Mouse (Mus musculus): ENCODE measurements around the gene Cdh22. TPM values are rescaled to one million over a fixed set of nuclear protein-coding genes. Genes with fewer than 3 reads are reported as not detected.
A peak's percentile ranks its signal among the peaks of the same experiment; 100 is the strongest.

The Cdh22 gene
- polyA plus RNA-seq, 1 experiment from 2014 or later = 0.93 TPM

DNA sequence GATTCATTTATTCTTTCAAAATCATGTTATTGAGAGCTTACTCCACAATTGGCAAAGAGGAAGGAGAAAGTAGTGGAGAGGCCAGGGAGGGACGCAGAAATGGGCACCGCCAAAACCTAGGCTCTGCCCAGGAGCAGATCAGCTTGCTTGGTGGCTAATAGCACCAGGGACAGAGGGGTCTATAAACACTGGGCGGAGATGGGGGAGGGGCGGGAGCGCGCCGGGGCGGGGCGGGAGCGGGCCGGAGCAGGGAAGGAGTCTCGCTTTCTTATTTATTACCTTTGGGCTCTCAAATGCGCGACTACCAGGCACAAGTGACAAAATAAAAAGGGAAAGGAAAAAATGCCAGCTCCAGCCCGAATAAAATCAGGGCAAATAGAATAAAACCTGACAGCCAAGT is 23.7 kb downstream of the Cdh22 start:
- WGBS = 1% methylated on average over 15 of the region's 15 CpGs
- no peak for DNase-seq (ENCODE audit: low spot score)

DNA sequence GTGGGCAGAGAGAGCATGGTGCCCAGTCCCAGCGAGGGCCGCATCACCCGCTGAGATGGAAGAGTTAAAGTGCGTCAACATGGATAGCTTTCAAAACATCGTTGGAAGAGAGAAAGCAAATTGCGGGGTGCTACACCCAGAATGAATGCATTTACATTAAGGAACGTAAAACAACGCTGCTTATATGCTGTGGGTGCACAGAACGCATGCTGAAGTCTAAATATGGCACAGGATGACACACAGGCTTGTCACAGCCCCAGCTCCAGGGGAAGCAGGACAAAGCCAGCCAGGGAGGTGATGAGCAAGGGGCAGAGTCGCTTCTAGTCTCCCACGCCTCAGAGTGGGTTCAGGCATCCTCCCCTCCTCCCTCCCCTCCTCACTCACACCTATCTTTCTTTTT is 27.0 kb downstream of the Cdh22 start:
- ATAC-seq (ENCODE audit: low read depth) = no peak
- Histone ChIP-seq H3K4me3 (ENCODE audit: low read depth, low read length) (no peak overlapping the region), H3K27ac (replicated peaks; ENCODE audit: low read depth, low read length) (no peak overlapping the region), H3K9me3 (ENCODE audit: control insufficient read depth, low read length) (no peaks in the 10 kb centered on the region), H3K9ac (ENCODE audit: low read depth, low read length) (no peak overlapping the region), H3K4me1 (ENCODE audit: control insufficient read depth, insufficient read depth, low read length) (0 out of 2 replicates have a peak, but pooled peaks cover 4% of the 10 kb centered on the region), H3K4me2 (ENCODE audit: low read depth, low read length) (no peak overlapping the region), H3K36me3 (ENCODE audit: control insufficient read depth, insufficient read depth, low read length) (no peaks in the 10 kb centered on the region), H3K27me3 (replicated peaks; ENCODE audit: control insufficient read depth, insufficient read depth, low read length) (peaks cover 45% of the 10 kb centered on the region)
- DNase-seq (ENCODE audit: low spot score) = no peak
- 73% methylated on average over 11 of the region's 11 CpGs for WGBS

More for the DNA sequence above, 23.7 kb downstream of the Cdh22 start:
- H3K27me3 ChIP-seq (replicated peaks; ENCODE audit: control insufficient read depth, insufficient read depth, low read length) = peaks cover 76% of the 10 kb centered on the region
- H3K9me3 ChIP-seq (ENCODE audit: control insufficient read depth, low read length) = no peaks in the 10 kb centered on the region
- peaks cover 12% of the 10 kb centered on the region for H3K4me1 ChIP-seq (ENCODE audit: control insufficient read depth, insufficient read depth, low read length)
- no peak overlapping the region for H3K27ac ChIP-seq (replicated peaks; ENCODE audit: low read depth, low read length)
- H3K4me3 ChIP-seq (ENCODE audit: low read depth, low read length) = no peak overlapping the region
- ATAC-seq (ENCODE audit: low read depth) = no peak
- H3K36me3 ChIP-seq (ENCODE audit: control insufficient read depth, insufficient read depth, low read length) = no peaks in the 10 kb centered on the region
- no peak overlapping the region for H3K9ac ChIP-seq (ENCODE audit: low read depth, low read length)
- H3K4me2 ChIP-seq (ENCODE audit: low read depth, low read length) = no peak overlapping the region

DNA sequence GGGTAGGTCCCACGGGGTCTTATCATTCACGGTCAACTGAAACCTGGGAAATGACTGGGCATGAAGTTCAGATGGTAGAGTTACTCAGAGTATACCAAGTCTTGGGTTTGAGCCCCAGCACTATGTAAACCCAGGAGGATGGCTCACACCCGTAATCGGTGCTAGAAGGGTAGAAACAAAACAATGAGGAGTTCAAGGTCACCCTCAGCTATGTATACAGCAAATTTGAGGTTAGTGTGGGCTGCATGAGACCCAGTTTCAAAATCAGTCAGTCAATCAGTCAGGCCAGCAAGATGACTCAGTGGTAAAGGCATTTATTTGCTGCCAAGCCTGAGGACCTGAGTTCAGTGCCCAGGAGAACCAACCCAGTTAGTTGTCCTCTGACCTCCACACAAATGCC is 27.6 kb downstream of the Cdh22 start:
- 83% methylated on average over 4 of the region's 4 CpGs for WGBS
- Histone ChIP-seq H3K4me3 (ENCODE audit: low read depth, low read length) (no peak overlapping the region), H3K4me1 (ENCODE audit: control insufficient read depth, insufficient read depth, low read length) (peaks cover 10% of the 10 kb centered on the region), H3K27ac (replicated peaks; ENCODE audit: low read depth, low read length) (no peak overlapping the region), H3K4me2 (ENCODE audit: low read depth, low read length) (no peak overlapping the region), H3K36me3 (ENCODE audit: control insufficient read depth, insufficient read depth, low read length) (no peaks in the 10 kb centered on the region), H3K9ac (ENCODE audit: low read depth, low read length) (no peak overlapping the region), H3K9me3 (ENCODE audit: control insufficient read depth, low read length) (no peaks in the 10 kb centered on the region), H3K27me3 (replicated peaks; ENCODE audit: control insufficient read depth, insufficient read depth, low read length) (peaks cover 39% of the 10 kb centered on the region)
- ATAC-seq (ENCODE audit: low read depth) = no peak
- DNase-seq (ENCODE audit: low spot score) = no peak

DNA sequence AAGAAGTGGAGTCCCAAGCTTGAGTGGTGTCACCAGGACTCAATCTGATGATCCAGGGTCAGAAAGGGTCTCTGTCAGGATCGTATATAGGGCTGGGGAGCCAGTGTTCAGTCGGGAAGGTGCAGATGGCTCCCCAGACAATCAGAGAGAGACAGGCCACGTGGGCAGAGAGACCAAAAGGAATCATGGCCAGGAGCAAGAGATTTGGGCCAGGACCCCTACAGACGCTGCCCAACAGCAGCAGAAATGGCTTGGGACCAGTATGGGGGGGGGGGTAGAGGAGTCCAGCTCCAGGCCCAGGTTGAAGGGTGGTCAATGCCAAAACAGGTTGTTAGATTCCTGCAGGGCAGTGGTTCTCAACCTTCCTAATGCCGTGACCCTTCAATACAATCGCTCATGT is 29.2 kb downstream of the Cdh22 start:
- ATAC-seq (ENCODE audit: low read depth) (no peak), DNase-seq (ENCODE audit: low spot score) (no peak)
- WGBS = 74% methylated on average over 6 of the region's 6 CpGs
- H3K4me2 ChIP-seq (ENCODE audit: low read depth, low read length) = no peak overlapping the region
- no peak overlapping the region for H3K4me3 ChIP-seq (ENCODE audit: low read depth, low read length)
- no peaks in the 10 kb centered on the region for H3K36me3 ChIP-seq (ENCODE audit: control insufficient read depth, insufficient read depth, low read length)
- no peaks in the 10 kb centered on the region for H3K9me3 ChIP-seq (ENCODE audit: control insufficient read depth, low read length)
- peaks cover 31% of the 10 kb centered on the region for H3K27me3 ChIP-seq (replicated peaks; ENCODE audit: control insufficient read depth, insufficient read depth, low read length)
- H3K9ac ChIP-seq (ENCODE audit: low read depth, low read length) = no peak overlapping the region
- no peak overlapping the region for H3K27ac ChIP-seq (replicated peaks; ENCODE audit: low read depth, low read length)
- H3K4me1 ChIP-seq (ENCODE audit: control insufficient read depth, insufficient read depth, low read length) = peaks cover 11% of the 10 kb centered on the region

DNA sequence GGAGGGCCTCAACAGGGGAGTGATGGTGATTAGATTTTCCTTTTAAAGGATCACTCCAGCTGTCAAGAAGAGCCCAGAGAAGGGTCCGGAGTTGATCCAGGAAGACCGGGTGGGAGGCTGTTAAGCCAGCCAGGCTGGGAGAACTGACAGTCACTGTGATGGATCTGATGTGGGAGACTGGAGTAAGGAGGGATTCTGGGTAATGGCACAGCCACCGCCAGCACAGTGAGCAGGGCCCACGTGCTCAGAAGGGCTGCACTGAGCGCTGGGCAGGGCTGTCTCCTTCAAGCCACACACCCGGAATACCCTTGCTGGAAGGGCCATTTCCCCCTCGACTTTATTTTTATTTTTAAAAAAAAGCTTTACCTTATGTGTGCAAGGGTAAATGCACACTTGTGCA is 29.7 kb downstream of the Cdh22 start:
- Histone ChIP-seq H3K9me3 (ENCODE audit: control insufficient read depth, low read length) (no peaks in the 10 kb centered on the region), H3K4me1 (ENCODE audit: control insufficient read depth, insufficient read depth, low read length) (peaks cover 11% of the 10 kb centered on the region), H3K27ac (replicated peaks; ENCODE audit: low read depth, low read length) (no peak overlapping the region), H3K4me3 (ENCODE audit: low read depth, low read length) (no peak overlapping the region), H3K36me3 (ENCODE audit: control insufficient read depth, insufficient read depth, low read length) (no peaks in the 10 kb centered on the region), H3K27me3 (replicated peaks; ENCODE audit: control insufficient read depth, insufficient read depth, low read length) (peaks cover 32% of the 10 kb centered on the region), H3K4me2 (ENCODE audit: low read depth, low read length) (no peak overlapping the region), H3K9ac (ENCODE audit: low read depth, low read length) (no peak overlapping the region)
- DNase-seq (ENCODE audit: low spot score) (no peak), ATAC-seq (ENCODE audit: low read depth) (no peak)
- 34% methylated on average over 7 of the region's 7 CpGs for WGBS

DNA sequence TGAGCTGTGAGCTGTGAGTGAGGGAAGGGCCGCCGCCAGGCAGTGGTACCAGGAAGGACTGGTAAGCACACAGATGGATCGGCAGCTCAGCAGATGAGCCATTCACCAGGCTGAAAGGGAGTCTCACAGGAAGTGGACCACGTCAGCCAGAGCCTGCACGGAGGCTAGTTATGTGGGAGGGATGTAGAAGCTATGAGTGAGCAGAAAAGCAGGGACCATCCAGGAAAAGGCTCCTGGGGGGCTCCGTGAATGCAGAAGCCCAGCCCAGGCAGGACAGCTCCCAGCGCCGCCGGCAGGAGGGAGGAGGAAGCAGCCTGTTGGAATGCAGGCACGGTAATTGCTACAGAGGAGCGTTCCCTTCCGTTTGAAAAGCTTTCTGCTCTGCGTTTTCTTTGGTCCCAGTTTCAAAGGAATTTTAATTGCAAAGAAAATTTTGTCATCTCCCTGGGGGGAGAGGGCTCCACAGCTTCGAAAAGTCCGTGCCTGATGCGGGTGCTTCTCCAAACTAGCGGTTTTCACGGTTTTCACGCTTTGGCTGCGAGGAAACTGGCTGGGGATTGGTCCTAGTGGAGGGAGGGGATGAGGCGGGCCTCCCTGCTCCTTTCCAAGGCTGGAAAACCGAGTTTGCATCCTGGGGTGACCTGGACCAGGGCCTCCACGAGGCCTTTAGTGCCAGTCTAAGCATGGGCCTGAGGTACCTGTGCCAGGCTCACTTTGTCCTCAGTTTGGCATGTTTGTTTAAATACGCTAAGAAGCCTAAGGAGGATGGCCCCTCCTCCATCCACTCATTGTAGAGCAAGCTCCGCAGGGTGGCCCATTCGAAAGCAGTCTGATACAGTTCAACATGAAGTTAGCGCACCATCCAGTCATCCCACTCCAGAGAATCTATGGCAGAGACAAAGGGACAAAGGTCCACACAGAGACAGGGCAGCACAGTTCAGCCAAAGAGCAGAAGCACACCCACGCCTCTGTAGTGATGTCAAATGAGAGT is 32.6 kb downstream of the Cdh22 start:
- DNase-seq (ENCODE audit: low spot score) (peak; percentile 68), ATAC-seq (ENCODE audit: low read depth) (peak; percentile 62; the same call in 1 of the 2 replicates)
- peak overlapping the region; percentile 23 for H3K4me3 ChIP-seq (ENCODE audit: low read depth, low read length)
- WGBS = 4% methylated on average over 28 of the region's 28 CpGs
- peaks cover 11% of the 10 kb centered on the region for H3K4me1 ChIP-seq (ENCODE audit: control insufficient read depth, insufficient read depth, low read length)
- H3K27ac ChIP-seq (replicated peaks; ENCODE audit: low read depth, low read length) = no peak overlapping the region
- peak overlapping the region; percentile 52 for H3K4me2 ChIP-seq (ENCODE audit: low read depth, low read length)
- H3K36me3 ChIP-seq (ENCODE audit: control insufficient read depth, insufficient read depth, low read length) = no peaks in the 10 kb centered on the region
- H3K27me3 ChIP-seq (replicated peaks; ENCODE audit: control insufficient read depth, insufficient read depth, low read length) = peaks cover 29% of the 10 kb centered on the region; the same call in 1 of the 2 replicates
- H3K9ac ChIP-seq (ENCODE audit: low read depth, low read length) = 0 out of 2 replicates have a peak overlapping the region, but pooled peaks have one; percentile 37
- H3K9me3 ChIP-seq (ENCODE audit: control insufficient read depth, low read length) = no peaks in the 10 kb centered on the region

DNA sequence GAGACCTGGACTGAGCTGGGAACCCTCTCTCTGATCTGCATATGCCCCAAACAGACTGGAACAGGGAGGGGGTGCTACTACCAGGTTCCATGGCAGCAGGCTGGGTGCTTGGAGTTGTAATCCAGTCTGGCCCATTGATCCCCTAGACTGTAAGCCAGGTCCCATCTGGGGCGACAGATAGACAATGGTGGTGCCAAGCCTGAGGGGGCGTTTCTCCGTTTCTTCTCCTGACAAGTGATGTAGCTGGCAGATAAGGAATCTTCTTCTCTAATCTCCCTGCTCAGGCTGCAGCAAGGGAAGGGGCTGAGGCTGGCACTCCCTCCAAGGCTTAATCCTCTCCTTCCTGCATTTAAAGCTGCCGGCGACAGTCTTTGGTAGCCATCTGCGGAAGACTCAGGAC is 37.1 kb downstream of the Cdh22 start:
- no peak for ATAC-seq (ENCODE audit: low read depth)
- Histone ChIP-seq H3K4me1 (ENCODE audit: control insufficient read depth, insufficient read depth, low read length) (peaks cover 19% of the 10 kb centered on the region), H3K4me3 (ENCODE audit: low read depth, low read length) (no peak overlapping the region), H3K36me3 (ENCODE audit: control insufficient read depth, insufficient read depth, low read length) (no peaks in the 10 kb centered on the region), H3K27me3 (replicated peaks; ENCODE audit: control insufficient read depth, insufficient read depth, low read length) (peaks cover 38% of the 10 kb centered on the region), H3K4me2 (ENCODE audit: low read depth, low read length) (no peak overlapping the region), H3K9me3 (ENCODE audit: control insufficient read depth, low read length) (no peaks in the 10 kb centered on the region), H3K27ac (replicated peaks; ENCODE audit: low read depth, low read length) (no peak overlapping the region), H3K9ac (ENCODE audit: low read depth, low read length) (no peak overlapping the region)
- WGBS = 53% methylated on average over 6 of the region's 6 CpGs
- no peak for DNase-seq (ENCODE audit: low spot score)

DNA sequence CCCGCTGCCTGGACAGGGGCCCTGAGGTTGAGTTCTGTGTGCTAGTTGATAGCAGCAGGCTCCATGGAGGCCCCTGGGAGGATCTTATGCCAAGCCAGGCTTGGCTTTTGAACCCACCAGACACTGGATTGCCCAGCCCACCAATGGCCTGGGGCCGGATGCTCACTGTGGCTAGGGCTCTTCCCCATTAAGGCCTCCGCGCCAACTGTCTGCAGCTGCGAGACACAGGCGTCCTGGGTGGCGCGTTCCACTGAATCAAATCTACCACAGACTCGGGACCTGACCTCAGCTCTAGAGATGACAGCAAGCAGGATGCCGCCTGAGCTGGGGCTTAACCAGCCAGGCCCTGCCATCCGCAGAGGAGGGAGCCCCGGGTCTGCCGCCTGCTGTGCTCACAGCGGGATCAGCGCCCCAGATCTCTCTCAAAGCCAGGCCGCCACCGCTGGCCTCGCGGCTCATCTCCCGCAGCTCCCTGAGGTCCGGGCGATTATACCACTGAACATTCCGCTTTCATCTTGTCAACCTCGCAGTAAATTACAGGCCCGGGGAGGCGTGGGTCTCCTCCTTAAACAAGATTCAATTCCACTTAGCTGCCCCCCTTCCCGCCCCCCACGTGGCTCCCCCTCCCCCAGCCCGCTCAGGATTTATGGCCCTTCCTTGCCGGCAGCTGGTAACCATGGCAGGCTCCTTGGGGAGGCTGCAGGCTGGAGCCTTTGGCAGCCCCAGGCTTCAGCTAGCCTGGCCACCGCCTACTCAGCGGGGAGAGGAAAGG is 39.1 kb downstream of the Cdh22 start:
- Histone ChIP-seq H3K27ac (replicated peaks; ENCODE audit: low read depth, low read length) (0 out of 2 replicates have a peak overlapping the region, but pooled peaks have one; percentile 15), H3K4me1 (ENCODE audit: control insufficient read depth, insufficient read depth, low read length) (peaks cover 12% of the 10 kb centered on the region; the same call in 1 of the 2 replicates), H3K9me3 (ENCODE audit: control insufficient read depth, low read length) (no peaks in the 10 kb centered on the region), H3K27me3 (replicated peaks; ENCODE audit: control insufficient read depth, insufficient read depth, low read length) (peaks cover 31% of the 10 kb centered on the region), H3K4me2 (ENCODE audit: low read depth, low read length) (peak overlapping the region; percentile 43), H3K9ac (ENCODE audit: low read depth, low read length) (peak overlapping the region; percentile 37; the same call in 1 of the 2 replicates), H3K36me3 (ENCODE audit: control insufficient read depth, insufficient read depth, low read length) (no peaks in the 10 kb centered on the region), H3K4me3 (ENCODE audit: low read depth, low read length) (no peak overlapping the region; the same call in 1 of the 2 replicates)
- 4% methylated on average over 31 of the region's 32 CpGs for WGBS
- DNase-seq (ENCODE audit: low spot score) (peak; percentile 83), ATAC-seq (ENCODE audit: low read depth) (peak; percentile 79)

Measured in embryonic facial prominence, embryonic 14.5 days (tissue).